Mouse (Mus musculus) lung, adult 2 months (tissue): ENCODE measurements around the gene Tpk1.

Experiments used
- CTCF ChIP-seq: fragments of 200-500 bp; IDR thresholded peaks from 2 replicates; pipeline ENCODE4 v1.5.1; 2011; ENCODE audit warnings: mild to moderate bottlenecking, low read length, control low read depth; ENCODE audit not compliant: insufficient read depth
- POLR2A ChIP-seq: fragments of 200-500 bp; IDR thresholded peaks from 2 replicates; pipeline ENCODE4 v1.6.1; 2011; ENCODE audit warnings: low read depth, mild to moderate bottlenecking, control low read depth, low read length, borderline replicate concordance; ENCODE audit errors: extremely low read depth

GRCm38 (mm10) chr6:43391358-43391757 is 274.7 kb downstream of the Tpk1 start:
- TF ChIP-seq POLR2A (no peak), CTCF (no peak)
